Mouse (Mus musculus): Measurements from ENCODE around the gene Adgrl3.

Adgrl3 gene

DNA sequence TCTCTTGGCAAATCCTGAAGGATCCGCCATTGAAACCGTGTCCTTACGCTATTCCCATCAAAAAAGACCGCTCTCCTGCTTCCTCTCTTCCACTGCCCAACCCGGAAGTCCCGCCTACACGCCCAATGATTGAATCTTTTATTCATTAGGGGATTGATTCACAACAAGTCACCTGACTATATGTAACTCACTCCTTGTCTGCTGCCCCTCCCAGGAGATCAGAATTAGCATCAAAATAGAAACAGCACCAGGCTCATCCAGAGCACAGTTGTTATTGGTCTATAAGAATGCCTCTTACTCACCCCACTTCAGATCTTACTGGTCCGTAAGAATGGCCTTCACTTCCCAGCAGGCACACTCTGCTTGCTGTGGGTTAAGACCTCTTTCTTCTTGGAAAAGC, 536.1 kb downstream of the Adgrl3 start:
- no peak for DNase-seq (ENCODE audit: low read depth, low spot score)

DNA sequence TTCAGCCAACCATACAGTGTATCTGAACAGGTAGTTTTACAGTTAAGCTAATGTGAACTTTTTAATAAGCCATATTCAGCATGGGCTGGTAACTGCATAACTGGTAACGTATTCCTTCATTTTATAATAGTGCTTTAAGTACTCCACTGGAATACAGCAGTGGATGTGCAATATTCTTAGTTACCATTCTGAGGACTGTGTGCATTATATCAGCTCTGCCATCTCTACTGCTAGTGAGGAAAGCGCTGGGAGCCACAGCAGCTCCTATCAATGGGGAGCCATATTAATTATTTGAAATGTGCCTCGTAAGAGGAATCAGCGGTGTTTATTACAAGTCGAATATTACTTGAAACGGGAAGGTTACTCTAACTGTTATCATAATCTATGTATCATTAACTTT, 539.0 kb downstream of the Adgrl3 start:
- no peak for DNase-seq (ENCODE audit: low read depth, low spot score)

DNA sequence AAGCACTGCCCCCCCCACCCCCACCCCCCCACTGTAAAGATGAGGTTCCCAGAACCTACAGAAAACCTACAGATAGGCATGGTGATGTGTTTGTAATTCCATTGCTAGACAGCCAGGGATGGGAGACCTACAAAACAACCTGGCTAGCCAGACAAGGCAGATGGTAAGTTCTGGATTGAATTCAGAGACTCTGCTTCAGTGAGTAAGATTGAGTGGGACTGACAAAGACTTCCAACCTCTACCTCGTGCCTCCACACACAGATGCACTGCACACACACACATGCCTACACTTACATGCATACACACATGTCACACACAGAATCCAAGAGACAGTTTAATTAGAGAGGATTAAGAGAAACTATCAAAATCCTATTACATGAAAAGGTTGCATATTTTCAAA, 544.4 kb downstream of the Adgrl3 start:
- DNase-seq (ENCODE audit: low read depth, low spot score): peak; percentile 58

DNA sequence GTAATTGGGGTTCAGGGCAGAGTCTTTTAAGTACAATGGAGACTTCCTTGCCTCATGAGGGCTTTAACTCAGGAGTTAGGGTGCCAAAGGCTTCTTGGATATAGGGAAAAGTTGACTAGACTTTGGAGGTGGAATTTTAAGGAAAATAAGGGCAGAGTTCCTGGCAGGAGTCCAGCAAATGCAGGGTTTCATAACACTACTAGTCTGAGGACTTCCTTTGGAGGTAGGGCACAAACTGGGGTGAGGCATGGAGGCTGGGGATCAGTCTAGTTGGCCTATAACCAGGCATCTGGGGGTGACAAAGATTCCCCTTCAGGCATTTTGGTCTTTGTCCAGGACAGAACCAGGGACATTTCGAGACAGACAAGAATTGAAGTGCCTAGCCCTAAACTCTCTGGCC, 546.6 kb downstream of the Adgrl3 start:
- no peak for DNase-seq (ENCODE audit: low read depth, low spot score)

DNA sequence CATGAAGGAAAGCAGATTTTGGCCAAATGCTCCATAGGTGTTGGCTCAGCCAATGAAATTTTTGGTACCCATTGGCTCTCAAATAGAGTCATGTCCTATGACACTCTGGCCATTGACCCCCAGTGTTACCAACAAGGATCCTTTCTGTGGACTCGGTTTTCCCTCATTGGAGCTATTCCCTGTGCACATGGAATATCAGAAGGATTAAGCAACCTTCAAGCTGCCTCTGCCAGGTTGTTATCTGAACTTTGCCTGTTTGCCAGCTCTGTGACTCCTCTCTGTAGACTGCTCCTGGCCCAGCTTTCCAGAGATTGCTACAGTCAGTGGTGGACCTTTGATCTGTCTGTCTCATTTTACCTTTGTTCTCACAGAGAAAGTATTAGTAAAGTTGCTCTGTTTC, 548.8 kb downstream of the Adgrl3 start:
- no peak for DNase-seq (ENCODE audit: low read depth, low spot score)

DNA sequence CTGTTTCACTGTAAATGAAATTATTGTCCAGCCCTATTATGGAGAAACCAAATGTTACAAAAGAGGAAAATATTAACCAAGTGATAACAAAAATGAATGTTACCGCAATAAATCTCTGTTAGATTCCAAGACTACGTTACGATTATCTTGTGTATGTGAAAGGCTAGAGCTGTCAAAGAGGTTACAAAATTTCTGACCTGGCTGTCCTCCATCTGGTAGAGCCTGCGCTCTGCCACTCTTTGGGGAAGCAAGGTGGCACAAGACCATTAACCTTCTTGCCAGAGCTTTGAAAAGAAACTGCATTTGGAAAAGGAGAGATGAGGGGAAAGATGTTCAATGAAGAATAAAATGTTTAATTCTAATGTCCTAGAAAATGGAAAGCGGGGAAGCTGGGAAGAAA, 562.9 kb downstream of the Adgrl3 start:
- DNase-seq (ENCODE audit: low read depth, low spot score): no peak

DNA sequence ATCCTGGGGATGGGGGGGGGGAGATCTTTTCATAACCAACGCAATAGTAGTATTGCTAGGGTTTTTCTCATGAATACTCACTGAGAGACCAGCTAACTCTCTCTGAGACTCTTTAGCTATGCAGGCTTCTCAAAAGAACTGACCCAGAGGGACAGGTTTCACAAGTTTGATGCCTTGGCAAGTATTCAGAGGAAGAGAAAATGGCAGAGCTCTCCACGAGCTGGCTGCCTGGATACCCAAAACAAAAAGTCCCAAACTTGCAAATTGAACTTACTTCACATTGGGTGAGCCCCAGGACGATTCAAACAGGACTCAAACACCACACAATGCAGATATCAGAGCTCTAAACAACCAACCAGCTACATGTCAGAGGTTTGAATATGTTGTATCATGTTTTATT, 563.5 kb downstream of the Adgrl3 start:
- DNase-seq (ENCODE audit: low read depth, low spot score): no peak

DNA sequence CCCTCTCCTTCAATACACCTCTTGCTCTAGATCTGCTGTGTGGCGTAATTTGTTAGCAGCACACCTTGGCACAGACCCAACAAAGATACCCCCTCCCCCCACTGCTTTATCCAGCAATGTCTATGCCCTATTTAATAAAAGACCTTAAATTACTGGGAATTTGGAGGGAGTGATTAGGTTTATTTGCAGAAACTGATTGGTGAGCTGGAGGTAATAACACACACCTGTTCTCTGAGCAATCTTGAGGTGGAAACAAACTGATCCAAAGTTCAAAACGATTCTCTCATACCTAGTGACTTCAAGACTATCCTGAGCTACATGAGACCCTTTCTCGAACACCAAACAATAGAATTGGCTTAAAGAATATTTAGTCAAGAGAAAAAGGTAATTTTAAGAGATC, 565.0 kb downstream of the Adgrl3 start:
- no peak for DNase-seq (ENCODE audit: low read depth, low spot score)

DNA sequence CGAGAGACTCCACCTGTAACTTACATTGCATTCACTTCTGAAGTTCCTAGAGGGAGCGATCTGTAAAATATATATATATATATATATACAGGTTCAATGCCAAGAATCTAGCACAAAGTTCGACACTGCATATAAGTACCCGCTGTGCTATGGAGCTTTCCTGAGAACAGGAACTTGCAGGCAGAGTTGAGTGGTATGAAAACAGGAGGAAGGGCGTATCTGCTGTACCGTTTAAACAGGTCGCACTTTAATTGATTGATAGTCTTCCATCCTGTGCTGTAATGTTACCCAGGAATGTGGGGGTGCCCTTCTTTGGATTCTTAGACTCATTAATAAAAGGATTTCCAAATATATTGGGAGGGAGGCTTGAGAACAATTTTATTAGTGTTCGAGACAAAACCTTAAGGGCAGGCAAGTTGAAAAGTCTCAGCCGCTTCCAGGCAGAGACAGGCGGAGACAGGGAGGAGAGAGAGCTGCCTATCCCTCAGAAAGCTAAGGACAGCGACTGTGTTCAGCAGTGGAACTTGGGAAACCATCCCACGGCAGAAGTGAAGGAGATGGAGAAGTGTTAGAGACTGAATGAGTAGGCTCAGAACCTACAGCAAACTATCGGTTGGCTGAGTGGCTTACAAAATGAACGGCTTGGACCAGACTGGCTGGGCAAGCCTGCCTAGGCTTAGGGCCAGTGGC, 570.2 kb downstream of the Adgrl3 start:
- no peak for DNase-seq (ENCODE audit: low read depth, low spot score)

DNA sequence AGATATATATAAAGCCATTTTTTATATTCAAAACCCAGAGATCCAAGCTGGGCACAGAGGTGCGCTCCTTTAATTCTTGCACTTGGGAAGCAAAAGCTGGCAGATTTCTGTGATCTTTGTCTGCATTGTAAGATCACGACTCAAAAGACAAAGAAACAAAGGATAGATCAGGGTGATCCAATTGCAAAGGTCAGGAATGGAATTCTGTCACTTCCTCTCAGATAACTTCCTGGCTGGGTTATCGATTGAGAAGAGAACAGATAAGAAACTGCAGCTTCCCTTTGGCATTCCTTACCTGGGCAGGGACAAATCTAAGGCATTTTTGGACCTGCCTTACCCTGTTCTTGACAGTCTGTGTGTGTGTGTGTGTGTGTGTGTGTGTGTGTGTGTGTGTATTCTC, 571.5 kb downstream of the Adgrl3 start:
- no peak for DNase-seq (ENCODE audit: low read depth, low spot score)

DNA sequence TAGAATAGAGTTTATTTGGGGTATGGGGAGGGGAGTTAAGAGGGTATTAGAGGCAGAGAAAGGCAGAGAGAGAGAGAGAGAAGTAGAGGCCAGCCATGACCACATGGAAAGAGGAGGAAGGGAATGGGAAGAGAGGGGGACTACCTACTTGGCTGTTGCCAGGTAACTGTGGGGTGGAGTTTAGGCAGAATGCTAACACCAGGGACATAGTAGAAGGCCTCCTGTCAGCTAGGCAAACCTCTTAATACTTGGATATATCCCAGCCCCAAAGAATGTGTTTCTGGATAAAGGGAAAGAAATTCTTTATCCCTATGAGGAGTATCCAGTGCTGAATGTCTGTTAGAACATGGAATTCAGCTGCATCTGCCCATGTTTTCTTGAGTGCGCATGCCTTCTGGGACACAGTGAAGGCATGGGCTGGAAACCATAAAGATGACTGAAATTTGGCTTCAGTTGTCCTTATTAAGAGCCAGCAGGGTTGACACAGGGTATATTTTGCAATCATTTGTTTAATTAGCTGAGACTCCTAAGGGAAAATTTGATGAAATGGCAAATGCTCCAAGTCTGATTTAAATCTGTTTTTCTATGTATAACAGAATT, 573.6 kb downstream of the Adgrl3 start:
- DNase-seq (ENCODE audit: low read depth, low spot score): no peak

DNA sequence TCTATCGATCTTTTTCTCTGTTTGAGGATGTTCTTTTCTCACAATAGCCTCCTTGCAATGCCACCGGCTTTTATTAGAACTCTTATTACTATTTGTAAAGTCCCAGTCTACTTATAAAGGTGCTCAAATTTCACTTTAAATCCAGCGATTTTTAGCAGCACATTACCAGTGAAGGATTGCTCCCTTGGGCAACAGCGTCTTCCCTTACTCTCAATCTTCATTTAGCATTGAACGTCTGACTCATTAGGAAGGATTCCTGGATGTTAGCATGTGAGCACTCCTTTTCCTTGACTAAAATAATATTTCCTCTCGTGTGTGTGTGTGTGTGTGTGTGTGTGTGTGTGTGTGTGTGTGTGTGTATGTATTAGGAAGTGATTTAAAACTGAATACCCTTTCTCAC, 578.1 kb downstream of the Adgrl3 start:
- no peak for DNase-seq (ENCODE audit: low read depth, low spot score)

DNA sequence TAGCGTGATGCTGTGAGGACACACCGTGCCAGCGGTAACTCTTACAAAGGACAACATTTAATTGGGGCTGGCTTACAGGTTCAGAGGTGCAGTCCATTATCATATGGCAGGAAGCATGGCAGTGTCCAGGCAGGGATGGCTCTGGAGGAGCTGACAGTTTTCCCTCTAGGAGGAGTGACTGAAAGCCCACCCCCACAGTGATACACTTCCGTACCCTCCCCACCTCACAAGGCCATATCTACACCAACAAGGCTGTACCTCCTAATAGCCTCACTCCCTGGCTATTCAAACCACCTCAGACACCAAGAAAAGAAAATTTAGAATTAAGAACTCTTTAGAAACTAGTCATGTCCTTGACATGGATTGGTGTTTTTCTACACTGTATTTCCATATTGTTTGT, 583.0 kb downstream of the Adgrl3 start:
- DNase-seq (ENCODE audit: low read depth, low spot score): no peak

DNA sequence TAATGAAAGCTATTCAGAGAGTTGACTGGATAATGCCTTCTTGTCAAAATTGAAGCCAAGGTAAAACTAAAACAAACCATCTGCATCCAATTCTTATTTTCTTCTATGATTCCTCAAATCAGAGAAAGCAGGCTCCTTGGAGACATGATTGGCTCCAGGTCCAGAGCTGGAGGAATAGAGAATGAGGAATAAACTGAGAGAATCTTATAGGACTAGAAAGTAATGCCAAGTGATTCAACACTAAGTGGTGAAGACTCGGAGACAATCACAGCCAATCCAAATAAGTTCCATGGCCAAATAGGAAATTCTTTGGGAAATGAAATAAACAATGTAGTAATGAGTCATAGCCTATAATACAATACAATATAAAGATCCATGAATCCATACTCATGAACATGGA, 585.7 kb downstream of the Adgrl3 start:
- DNase-seq (ENCODE audit: low read depth, low spot score): no peak

DNA sequence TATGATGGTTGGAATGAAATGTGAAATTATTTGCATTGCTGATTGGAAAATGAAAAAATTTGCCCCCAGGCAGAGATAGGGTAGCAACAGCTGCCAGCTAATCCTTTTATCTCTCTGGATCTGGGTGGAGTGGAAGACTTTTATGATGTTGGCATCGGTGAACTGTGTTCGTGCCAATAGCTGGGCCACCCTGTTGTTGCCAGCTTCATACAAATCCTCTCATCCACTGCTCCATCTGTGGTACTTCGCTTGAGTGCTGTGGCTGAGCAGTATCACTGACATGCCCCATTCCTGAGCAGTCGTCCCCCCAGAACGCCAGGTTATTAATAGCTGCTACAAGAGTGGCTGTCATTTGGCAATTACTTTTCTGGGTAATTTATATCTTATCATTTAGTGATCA, 590.3 kb downstream of the Adgrl3 start:
- DNase-seq (ENCODE audit: low read depth, low spot score): no peak

DNA sequence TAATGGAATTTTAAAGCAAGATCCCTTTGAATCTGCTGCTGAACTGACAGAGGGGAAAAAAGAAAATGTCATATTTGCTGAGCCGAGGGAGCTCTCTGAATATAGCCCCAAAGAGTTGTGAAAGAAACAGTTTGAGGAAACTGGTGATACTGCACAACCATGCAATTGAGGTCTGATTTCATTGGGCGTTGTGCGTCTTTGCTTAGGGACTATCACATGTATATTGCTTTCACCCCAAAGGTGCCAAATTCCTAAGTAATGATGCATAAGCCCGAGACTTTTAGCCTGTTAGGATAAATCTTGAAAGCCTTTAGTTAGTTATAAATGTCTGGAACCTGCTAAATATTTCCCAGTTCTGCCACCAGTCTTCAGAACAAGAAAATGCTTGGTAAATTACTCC, 594.7 kb downstream of the Adgrl3 start:
- no peak for DNase-seq (ENCODE audit: low read depth, low spot score)

DNA sequence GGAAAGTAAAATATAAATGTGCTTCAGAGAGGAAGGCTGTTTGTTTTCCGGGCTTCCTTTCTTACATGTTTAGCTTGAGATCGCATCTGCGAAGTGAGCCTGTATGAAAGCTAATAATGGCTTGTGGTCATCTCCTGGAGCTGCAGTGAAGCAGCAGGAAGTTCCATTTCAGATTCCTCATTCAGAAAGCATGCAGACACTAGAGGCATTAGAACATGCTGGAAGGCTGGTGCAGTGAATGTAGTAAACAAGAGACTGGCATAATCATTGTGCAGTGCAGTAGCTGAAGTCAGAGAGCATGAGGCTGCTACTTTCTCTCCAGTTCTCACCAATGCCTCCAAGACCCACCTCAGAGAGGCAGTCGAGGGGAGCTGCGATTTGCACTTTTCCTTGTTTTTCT, 601.2 kb downstream of the Adgrl3 start:
- no peak for DNase-seq (ENCODE audit: low read depth, low spot score)

DNA sequence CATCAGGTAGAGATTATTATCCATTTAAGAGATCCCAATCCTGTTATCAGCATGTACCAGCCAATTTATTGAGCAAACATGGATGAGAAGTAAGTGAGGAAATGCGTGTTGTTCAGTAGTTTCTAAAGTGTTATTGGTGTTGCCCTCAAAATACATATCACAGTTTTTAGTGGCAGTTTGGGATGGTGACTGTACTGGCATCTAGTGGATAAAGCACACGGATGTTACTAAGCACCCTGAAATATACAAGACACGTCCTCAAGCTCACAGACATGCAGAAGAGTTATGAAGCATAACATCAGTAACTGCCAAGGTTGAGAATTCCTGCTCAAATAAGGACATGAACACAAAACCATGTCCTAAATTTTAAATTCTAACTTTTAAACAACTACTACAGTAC, 601.8 kb downstream of the Adgrl3 start:
- no peak for DNase-seq (ENCODE audit: low read depth, low spot score)

DNA sequence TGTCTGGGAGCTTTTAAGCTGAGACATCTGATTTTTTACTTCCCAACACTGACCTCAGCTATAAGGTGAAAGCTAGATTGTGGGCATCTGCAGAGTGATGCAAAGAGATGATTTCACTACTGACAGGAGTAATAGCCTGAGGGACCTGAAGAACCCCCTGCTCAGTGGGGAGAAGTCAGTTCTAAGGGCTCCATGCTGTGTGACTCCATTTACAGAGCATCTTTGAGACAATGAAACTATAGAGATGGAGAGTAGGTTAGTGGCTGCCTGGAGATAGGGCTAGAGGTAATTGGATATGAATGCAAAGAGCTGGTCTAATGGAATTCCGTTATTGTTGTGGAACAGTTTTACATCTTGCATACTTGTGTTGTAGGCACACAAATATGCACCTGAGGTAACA, 603.9 kb downstream of the Adgrl3 start:
- DNase-seq (ENCODE audit: low read depth, low spot score): no peak

DNA sequence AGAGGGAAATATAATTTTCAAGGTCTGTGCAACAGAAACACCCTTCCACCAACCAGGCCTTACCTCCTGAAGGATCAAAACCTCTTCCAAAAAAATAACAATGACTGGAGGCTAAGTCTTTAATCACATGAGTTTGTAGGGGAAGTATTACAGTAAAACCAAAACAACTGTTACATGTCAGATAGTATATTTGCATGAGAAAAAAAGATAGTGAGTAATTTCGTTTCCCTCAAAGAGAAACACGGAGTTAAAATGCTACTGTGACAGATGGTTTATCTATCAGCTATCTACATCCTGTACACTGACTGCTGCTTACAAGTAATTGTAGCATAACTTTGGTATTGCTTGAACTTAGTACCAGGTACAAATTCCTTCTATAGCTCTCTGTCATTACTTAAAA, 616.2 kb downstream of the Adgrl3 start:
- DNase-seq (ENCODE audit: low read depth, low spot score): no peak

DNA sequence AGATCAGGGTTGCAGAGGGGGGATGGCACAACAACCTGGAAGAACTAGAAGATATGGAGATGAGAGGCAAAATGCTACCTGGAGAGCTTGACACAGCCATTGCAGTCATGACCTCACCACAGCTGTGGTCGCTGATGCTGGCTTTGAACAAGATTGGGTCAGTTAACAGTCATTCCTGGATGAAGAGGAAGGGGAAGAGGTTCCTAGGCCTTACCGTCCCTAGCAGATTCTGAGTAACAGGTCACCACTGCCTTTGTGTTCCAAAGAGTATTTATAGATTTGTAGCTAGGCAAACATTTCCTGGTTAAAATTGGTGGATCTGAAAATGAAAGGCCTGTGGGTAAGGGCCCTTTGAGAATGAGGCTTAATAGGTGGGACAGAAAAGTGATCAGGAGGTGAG, 618.5 kb downstream of the Adgrl3 start:
- no peak for DNase-seq (ENCODE audit: low read depth, low spot score)

DNA sequence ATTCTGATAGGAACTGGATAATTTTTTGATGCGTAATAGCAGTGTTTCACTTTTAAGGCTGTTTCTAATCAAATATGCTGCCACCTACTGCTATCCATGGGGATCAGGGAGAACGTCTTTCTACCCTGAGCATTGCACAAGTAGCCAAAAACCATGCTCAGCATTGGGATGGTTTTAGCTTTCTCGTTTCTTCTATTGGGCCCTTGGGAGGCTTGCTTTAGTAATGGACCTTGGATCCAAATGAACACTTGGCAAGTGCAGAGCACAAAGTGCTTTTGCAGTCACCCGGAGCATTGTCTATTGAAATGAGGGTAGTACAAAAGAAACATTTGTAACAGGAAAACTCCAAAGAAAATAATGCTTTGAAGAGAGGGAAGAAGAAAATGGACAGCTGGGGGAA, 620.2 kb downstream of the Adgrl3 start:
- DNase-seq (ENCODE audit: low read depth, low spot score): peak; percentile 29

DNA sequence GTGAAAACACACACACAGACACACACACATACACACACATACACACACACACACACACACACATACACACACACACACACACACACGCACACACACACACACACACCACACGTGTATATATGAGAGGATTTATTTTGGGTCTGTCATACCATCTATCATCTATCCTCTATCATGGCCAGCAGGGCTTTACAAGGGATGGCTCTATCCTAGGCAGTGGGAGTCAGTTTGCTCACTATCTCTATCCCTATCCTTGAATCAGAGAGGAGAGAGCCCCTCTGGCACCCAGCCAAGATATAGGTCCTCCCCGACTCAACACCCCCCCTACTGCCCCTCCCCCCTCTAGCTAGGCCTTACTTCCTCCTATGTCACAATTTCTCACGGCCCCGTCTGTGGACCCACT, 625.6 kb downstream of the Adgrl3 start:
- no peak for DNase-seq (ENCODE audit: low read depth, low spot score)

DNA sequence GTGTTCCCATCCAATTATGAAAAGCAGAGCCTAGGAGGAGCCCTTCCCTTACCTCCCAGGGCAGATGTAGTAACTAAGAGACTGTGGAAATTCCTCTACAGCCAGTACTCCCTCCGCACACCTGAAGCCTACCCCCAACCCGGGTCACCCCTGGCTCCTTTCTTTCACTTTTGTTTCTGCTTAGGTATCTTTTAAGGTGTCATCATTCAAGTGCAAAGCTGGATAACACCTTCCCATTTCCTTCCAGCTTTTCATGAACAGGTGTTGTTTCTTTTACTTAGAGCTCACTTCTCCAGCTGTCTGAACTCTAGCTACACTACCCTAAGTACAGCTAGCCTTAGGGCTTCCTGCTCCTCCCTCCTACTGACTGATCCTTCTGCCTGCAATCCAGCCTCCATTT, 634.0 kb downstream of the Adgrl3 start:
- DNase-seq (ENCODE audit: low read depth, low spot score): no peak

Measured in telencephalon, adult 2 months (tissue).